Mouse (Mus musculus) liver, embryonic 16.5 days (tissue): ENCODE data around the gene Gatb. TPM values are rescaled to one million over a fixed set of nuclear protein-coding genes. Genes with fewer than 3 reads are reported as not detected.

ENCODE experiments used
- ATAC-seq: fragments of 200-750 bp; cut with Nextera tagmentation; 2 replicates; pipeline ENCODE4 v1.8.0; 2017; ENCODE audit warnings: low read depth, mild to moderate bottlenecking, moderate number of reproducible peaks, moderate library complexity
- H3K27ac ChIP-seq: fragments of 300-500 bp; sonication (generic); 2 replicates; pipeline ENCODE4 v1.5.1; 2014; ENCODE audit warnings: mild to moderate bottlenecking, low read length
- H3K27me3 ChIP-seq: fragments of 300-500 bp; sonication (generic); 2 replicates; pipeline ENCODE4 v1.6.1; 2014; ENCODE audit warnings: low read depth, low read length, mixed read lengths; ENCODE audit not compliant: control insufficient read depth, insufficient read depth
- H3K36me3 ChIP-seq: fragments of 300-500 bp; sonication (generic); 2 replicates; pipeline ENCODE4 v1.6.1; 2014; ENCODE audit warnings: mild to moderate bottlenecking; ENCODE audit not compliant: control insufficient read depth, insufficient read depth
- H3K4me1 ChIP-seq: fragments of 300-500 bp; sonication (generic); 2 replicates; pipeline ENCODE4 v1.6.1; 2014; ENCODE audit warnings: low read depth, low read length, mixed read lengths; ENCODE audit not compliant: control insufficient read depth
- H3K4me2 ChIP-seq: fragments of 300-500 bp; sonication (generic); 2 replicates; pipeline ENCODE4 v1.6.1; 2014; ENCODE audit warnings: low read depth, low read length, mixed read lengths
- H3K4me3 ChIP-seq: fragments of 300-500 bp; sonication (generic); 2 replicates; pipeline ENCODE4 v1.5.1; 2014; ENCODE audit warnings: low read depth, mild to moderate bottlenecking, low read length
- H3K9ac ChIP-seq: fragments of 300-500 bp; sonication (generic); 2 replicates; pipeline ENCODE4 v1.6.1; 2014; ENCODE audit warnings: low read depth, low read length
- H3K9me3 ChIP-seq: fragments of 300-500 bp; sonication (generic); replicated peaks from 2 replicates; pipeline ENCODE4 v1.6.1; 2016; ENCODE audit warnings: low read length; ENCODE audit not compliant: control insufficient read depth
- WGBS: fragments of 180-500 bp; shearing (Covaris S2); extraction: QIAGEN DNeasy Blood & Tissue Kit; methylation state at CpG from one replicate; pipeline ENCODE4 v1.1.7; 2014; ENCODE audit not compliant: insufficient replicate concordance; 5-methylcytosine and 5-hydroxymethylcytosine counted together
- polyA plus RNA-seq: library from polyadenylated mRNA; unstranded; fragments of >200 nt; fragmentation: Nextera tagmentation; extraction: Ambion mirVana; gene quantifications from 2 replicates; pipeline ENCODE4 v1.2.1, GENCODE M21; 2015

The Gatb gene
- polyA plus RNA-seq, 1 experiment from 2014 or later, result 16.9 TPM

- ATAC-seq, result peak; percentile 54; the same call in 1 of the 2 replicates
- Histone ChIP-seq H3K4me2 (no peak overlapping the region), H3K4me3 (no peak overlapping the region), H3K36me3 (no peaks in the 10 kb centered on the region), H3K4me1 (no peaks in the 10 kb centered on the region), H3K9me3 (no peaks in the 10 kb centered on the region), H3K9ac (no peak overlapping the region), H3K27ac (no peak overlapping the region), H3K27me3 (no peaks in the 10 kb centered on the region)
- 54% methylated on average over 8 of the region's 8 CpGs for WGBS
These were observed 105.5 kb downstream of the Gatb start for GRCm38 (mm10) chr3:85679312-85679933.

- H3K27ac ChIP-seq, result no peak overlapping the region
- no peak for ATAC-seq
- H3K27me3 ChIP-seq, result no peaks in the 10 kb centered on the region
- H3K4me2 ChIP-seq, result no peak overlapping the region
- H3K9ac ChIP-seq, result no peak overlapping the region
- no peak overlapping the region for H3K4me3 ChIP-seq
- no peaks in the 10 kb centered on the region for H3K4me1 ChIP-seq
- 46% methylated on average over 5 of the region's 5 CpGs for WGBS
- no peaks in the 10 kb centered on the region for H3K36me3 ChIP-seq
- H3K9me3 ChIP-seq, result no peaks in the 10 kb centered on the region
These were observed 106.0 kb downstream of the Gatb start for GRCm38 (mm10) chr3:85679960-85680359.

DNA sequence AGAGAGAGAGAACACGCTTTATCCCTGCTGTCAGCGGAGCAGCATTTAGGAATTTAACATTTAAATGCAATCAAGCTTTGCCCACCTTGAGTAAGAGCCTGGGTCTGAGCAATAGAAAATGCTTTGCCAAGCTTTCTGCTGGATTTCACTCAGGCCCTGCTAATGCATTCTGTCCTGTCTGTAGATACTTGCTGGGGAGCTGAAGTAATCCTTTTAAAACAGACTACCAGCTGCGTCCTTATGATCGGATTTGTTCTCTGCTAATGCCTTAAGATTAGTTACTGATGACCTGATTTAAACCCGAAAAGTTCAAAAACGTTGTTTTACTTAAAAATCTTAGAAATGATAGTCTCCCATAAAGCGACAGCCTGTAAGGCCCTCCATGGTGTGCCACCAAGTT is 107.2 kb downstream of the Gatb start:
- Histone ChIP-seq H3K27me3 (no peaks in the 10 kb centered on the region), H3K4me3 (no peak overlapping the region), H3K4me2 (no peak overlapping the region), H3K9ac (no peak overlapping the region), H3K4me1 (no peaks in the 10 kb centered on the region), H3K27ac (no peak overlapping the region), H3K36me3 (no peaks in the 10 kb centered on the region), H3K9me3 (no peaks in the 10 kb centered on the region)
- WGBS, result 71% methylated on average over 7 of the region's 7 CpGs
- no peak for ATAC-seq

DNA sequence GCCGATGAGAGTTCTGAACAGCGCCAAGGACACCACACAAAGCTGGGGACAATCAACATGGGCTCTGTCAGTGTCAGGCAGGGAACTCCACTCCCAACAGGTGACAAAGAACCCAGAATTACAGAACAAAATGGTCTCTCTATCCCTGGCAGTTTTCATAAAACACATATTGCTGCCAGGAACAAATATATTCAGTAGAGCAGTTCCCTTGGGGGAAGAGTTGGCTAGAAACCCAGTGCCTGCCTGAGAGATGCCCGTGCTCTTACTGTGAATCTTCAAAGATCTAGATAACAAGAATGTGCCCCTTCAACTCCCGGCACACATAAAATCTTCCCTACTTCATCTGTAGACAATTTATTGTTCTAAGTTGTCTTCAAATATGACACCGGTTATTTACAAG is 109.7 kb downstream of the Gatb start:
- no peak for ATAC-seq
- H3K4me2 ChIP-seq, result no peak overlapping the region
- no peaks in the 10 kb centered on the region for H3K9me3 ChIP-seq
- no peaks in the 10 kb centered on the region for H3K36me3 ChIP-seq
- H3K27me3 ChIP-seq, result no peaks in the 10 kb centered on the region
- no peak overlapping the region for H3K4me3 ChIP-seq
- no peaks in the 10 kb centered on the region for H3K4me1 ChIP-seq
- 70% methylated on average over 5 of the region's 5 CpGs for WGBS
- H3K9ac ChIP-seq, result no peak overlapping the region
- H3K27ac ChIP-seq, result no peak overlapping the region

- H3K9ac ChIP-seq, result no peak overlapping the region
- H3K4me2 ChIP-seq, result no peak overlapping the region
- H3K36me3 ChIP-seq, result no peaks in the 10 kb centered on the region
- H3K4me1 ChIP-seq, result no peaks in the 10 kb centered on the region
- no peak for ATAC-seq
- H3K4me3 ChIP-seq, result no peak overlapping the region
- H3K27ac ChIP-seq, result no peak overlapping the region
- 65% methylated on average over 8 of the region's 8 CpGs for WGBS
- no peaks in the 10 kb centered on the region for H3K27me3 ChIP-seq
- H3K9me3 ChIP-seq, result no peaks in the 10 kb centered on the region
These were observed 111.4 kb downstream of the Gatb start for GRCm38 (mm10) chr3:85685271-85685670.

DNA sequence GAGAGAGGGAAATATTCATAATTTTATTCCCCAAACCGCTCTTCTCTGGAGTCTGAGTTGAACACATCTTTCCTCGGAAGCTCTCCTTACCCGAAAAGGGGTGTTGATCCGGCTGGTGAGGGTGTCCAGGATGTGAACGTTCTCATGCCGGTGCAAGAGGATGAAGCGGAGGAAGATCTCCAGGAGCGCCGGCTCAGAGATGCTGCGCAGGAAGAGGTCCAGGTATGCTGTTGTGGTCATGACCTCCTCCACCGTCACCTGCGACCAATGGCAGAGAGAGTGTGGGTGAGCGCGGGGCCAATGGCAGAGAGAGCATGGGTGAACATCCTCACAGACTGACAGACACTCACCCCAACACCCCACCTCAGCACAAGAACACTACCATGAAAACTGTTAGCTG is 114.4 kb downstream of the Gatb start:
- Histone ChIP-seq H3K27me3 (no peaks in the 10 kb centered on the region), H3K27ac (no peak overlapping the region), H3K36me3 (no peaks in the 10 kb centered on the region), H3K9me3 (no peaks in the 10 kb centered on the region), H3K9ac (no peak overlapping the region), H3K4me1 (no peaks in the 10 kb centered on the region), H3K4me3 (no peak overlapping the region), H3K4me2 (no peak overlapping the region)
- 79% methylated on average over 14 of the region's 14 CpGs for WGBS
- ATAC-seq, result no peak

- no peak for ATAC-seq
- Histone ChIP-seq H3K27ac (no peak overlapping the region), H3K4me2 (no peak overlapping the region), H3K36me3 (no peaks in the 10 kb centered on the region), H3K4me3 (no peak overlapping the region), H3K4me1 (no peaks in the 10 kb centered on the region), H3K9me3 (no peaks in the 10 kb centered on the region), H3K9ac (no peak overlapping the region), H3K27me3 (no peaks in the 10 kb centered on the region)
- 56% methylated on average over 4 of the region's 4 CpGs for WGBS
These were observed 117.2 kb downstream of the Gatb start for GRCm38 (mm10) chr3:85691134-85691533.

DNA sequence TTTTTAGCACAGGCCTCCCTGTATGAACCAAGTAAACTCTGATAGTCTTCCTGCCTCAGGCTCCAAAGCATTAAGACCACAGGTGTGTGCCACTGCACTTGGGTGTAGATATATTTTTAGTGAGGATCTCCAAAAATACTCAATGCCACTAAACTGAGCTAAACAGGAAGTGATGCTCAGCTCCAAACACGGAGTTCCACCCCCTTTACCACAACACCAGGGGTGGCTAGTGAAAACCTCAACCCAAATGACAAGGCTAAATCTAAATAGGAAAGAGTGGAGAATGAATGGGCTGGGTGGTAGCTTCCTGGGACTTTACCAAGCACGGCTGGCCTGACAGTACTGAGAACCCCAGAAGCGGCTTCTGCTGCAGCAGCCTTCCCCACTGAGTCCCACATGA is 119.1 kb downstream of the Gatb start:
- Histone ChIP-seq H3K4me2 (no peak overlapping the region), H3K4me3 (no peak overlapping the region), H3K4me1 (no peaks in the 10 kb centered on the region), H3K27ac (no peak overlapping the region), H3K36me3 (no peaks in the 10 kb centered on the region), H3K27me3 (no peaks in the 10 kb centered on the region), H3K9ac (no peak overlapping the region), H3K9me3 (no peaks in the 10 kb centered on the region)
- no peak for ATAC-seq
- WGBS, result 11% methylated on average over 3 of the region's 3 CpGs

DNA sequence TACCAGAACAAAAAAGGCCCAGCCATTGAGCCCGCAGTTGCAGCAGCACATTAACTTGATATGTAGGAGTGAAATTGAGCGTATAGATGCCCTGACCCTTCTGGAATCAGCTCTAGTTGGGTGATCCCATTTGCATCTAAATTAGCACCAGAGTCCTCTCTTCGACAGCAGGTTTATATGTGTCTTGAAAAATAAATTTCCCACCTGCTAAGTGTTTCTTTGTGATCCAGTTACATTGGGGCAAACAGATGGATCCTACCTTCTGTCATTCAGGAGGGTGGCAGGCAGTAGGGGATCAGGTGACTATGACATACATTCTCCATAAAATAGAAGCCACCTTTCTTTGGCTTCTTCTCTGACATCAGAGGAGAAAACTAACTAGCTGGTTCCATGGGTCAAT is 121.1 kb downstream of the Gatb start:
- H3K36me3 ChIP-seq, result no peaks in the 10 kb centered on the region

More for the DNA sequence above, 121.1 kb downstream of the Gatb start:
- no peak overlapping the region for H3K27ac ChIP-seq
- ATAC-seq, result no peak
- 67% methylated on average over 3 of the region's 3 CpGs for WGBS
- no peak overlapping the region for H3K4me2 ChIP-seq
- H3K27me3 ChIP-seq, result no peaks in the 10 kb centered on the region
- H3K9me3 ChIP-seq, result no peaks in the 10 kb centered on the region
- H3K9ac ChIP-seq, result no peak overlapping the region
- H3K4me1 ChIP-seq, result no peaks in the 10 kb centered on the region
- no peak overlapping the region for H3K4me3 ChIP-seq
